Mouse (Mus musculus) ES-Bruce4 (cell line): Measurements from ENCODE around the gene Shroom3.
A peak's percentile ranks its signal among the peaks of the same experiment; 100 is the strongest.

ENCODE experiments used
- CTCF ChIP-seq: IDR thresholded peaks from one replicate; pipeline ENCODE4 v1.8.1; 2011; ENCODE audit warnings: low read depth, low read length
- EP300 ChIP-seq: IDR thresholded peaks from 2 replicates; pipeline ENCODE4 v1.6.1; 2011; ENCODE audit warnings: low read depth, low read length; ENCODE audit not compliant: insufficient read depth
- POLR2A ChIP-seq: IDR thresholded peaks from one replicate; pipeline ENCODE4 v1.8.1; 2011; ENCODE audit warnings: low read length; ENCODE audit not compliant: insufficient read depth

DNA sequence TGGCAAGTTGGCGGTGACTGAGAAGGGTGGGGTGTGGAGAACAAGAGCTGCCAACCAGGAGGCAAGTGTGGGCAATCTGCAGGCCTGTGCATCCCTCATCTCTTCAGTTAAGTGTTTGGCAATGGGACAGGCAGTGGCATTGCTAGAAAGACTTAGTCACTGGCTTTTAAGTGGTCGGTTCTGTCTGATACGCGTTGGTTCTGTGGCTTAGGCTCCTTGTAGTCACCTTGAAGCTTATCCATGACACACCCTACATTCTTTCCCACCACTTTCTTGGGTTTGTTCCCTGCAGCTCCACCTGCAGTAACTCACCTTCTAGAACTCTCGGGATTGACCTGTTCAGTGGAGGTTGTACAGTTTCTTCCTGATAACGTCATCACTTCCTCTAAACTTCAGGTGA, 166.5 kb downstream of the Shroom3 start:
- TF ChIP-seq POLR2A: no peak
- no peak for TF ChIP-seq CTCF
- TF ChIP-seq EP300: 0 out of 2 replicates have a peak, but pooled peaks have one; percentile 35
